Mouse (Mus musculus) embryonic facial prominence, embryonic 10.5 days (tissue): ENCODE measurements around the gene Slc7a11. TPM values are rescaled to one million over a fixed set of nuclear protein-coding genes. Genes with fewer than 3 reads are reported as not detected.

Experiments
- DNase-seq: peaks from one replicate; pipeline ENCODE4 v3.0.0-alpha.2; 2017; ENCODE audit warnings: low spot score
- H3K27ac ChIP-seq: fragments of 300-500 bp; sonication (generic); replicated peaks from 2 replicates; pipeline ENCODE4 v1.5.1; 2016; ENCODE audit warnings: mild to moderate bottlenecking
- H3K27me3 ChIP-seq: fragments of 300-500 bp; sonication (generic); replicated peaks from 2 replicates; pipeline ENCODE4 v1.6.1; 2016; ENCODE audit warnings: low read depth, mild to moderate bottlenecking; ENCODE audit not compliant: poor library complexity, severe bottlenecking
- H3K36me3 ChIP-seq: fragments of 300-500 bp; sonication (generic); replicated peaks from 2 replicates; pipeline ENCODE4 v1.6.1; 2016; ENCODE audit warnings: mild to moderate bottlenecking, moderate library complexity
- H3K4me1 ChIP-seq: fragments of 300-500 bp; sonication (generic); 2 replicates; pipeline ENCODE4 v1.6.1; 2016
- H3K4me3 ChIP-seq: fragments of 300-500 bp; sonication (generic); 2 replicates; pipeline ENCODE4 v1.5.1; 2016; ENCODE audit warnings: mild to moderate bottlenecking, moderate library complexity
- H3K9me3 ChIP-seq: fragments of 300-500 bp; sonication (generic); 2 replicates; pipeline ENCODE4 v1.6.1; 2016; ENCODE audit warnings: mild to moderate bottlenecking
- WGBS: fragments of 180-500 bp; shearing (Covaris S2); methylation state at CpG from one replicate; pipeline ENCODE4 v1.1.7; 2016; 5-methylcytosine and 5-hydroxymethylcytosine counted together
- polyA plus RNA-seq: library from polyadenylated mRNA; unstranded; fragments of >200 nt; fragmentation: Nextera tagmentation; extraction: Ambion mirVana; gene quantifications from 2 replicates; pipeline ENCODE4 v1.2.1, GENCODE M21; 2016

Slc7a11 gene
- polyA plus RNA-seq, 1 experiment from 2014 or later: 1.5 TPM

DNA sequence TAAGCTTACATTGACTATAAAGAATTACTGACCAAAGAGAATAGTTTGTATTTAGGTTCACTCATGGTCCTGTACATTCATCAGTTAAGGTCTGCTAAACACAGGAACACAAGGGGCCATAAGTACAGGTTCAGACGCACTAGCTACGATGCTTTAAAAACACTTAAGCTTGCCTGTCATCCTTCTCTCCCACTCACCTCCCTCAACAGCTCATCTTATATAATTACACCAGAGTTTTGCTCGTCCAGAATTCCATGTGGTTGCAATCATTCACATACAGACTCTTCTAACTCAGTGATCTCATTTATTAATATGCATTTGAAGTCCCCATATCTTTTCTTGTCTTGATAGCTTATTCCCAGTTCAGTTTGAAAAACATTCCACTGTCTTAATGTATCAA is 458.6 kb downstream of the Slc7a11 start:
- Histone ChIP-seq H3K36me3 (no peaks in the 10 kb centered on the region), H3K27me3 (no peaks in the 10 kb centered on the region), H3K27ac (no peak overlapping the region), H3K4me3 (no peak overlapping the region), H3K4me1 (no peaks in the 10 kb centered on the region), H3K9me3 (no peaks in the 10 kb centered on the region)
- DNase-seq: no peak
- WGBS: 70% methylated on average over 3 of the region's 3 CpGs

DNA sequence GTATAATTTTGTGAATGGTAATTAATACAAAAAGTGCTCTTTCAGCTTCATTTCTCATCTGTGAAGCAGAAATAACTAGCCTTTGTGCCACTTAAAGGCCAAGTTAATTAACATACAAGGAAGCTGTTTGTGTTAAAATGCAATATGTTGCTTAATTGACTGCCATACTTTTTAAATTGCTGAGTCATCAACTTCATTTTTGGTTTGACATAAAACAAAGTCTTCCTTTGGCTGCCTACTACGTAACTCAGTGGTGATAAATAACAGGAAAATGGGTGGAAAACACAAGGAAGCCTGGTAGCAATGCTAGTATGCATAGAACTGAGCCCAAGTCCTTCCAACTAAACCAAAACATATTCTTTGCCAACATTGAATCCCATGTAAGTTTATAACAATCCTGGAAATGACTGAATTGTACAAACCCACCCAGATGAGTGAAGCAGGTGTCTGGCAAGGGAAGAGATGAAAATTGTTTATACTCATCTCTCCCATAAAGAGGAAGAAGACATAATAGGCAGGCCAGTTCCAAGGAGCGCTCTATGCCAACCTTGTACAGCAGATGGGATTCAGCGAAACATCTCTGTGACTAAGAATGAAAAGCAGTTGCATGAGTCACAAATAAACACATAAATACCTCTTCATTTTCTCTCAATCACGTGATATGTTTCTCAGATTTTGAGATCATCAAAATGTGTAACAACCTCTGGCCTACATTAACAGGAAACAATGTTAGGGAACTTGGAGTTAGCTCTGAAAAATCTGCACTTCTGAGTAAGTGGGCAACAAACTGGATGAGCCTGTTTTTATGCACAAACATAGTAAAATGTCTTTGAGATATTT is 459.8 kb downstream of the Slc7a11 start:
- no peak for DNase-seq
- WGBS: 87% methylated on average over 4 of the region's 4 CpGs
- no peaks in the 10 kb centered on the region for H3K36me3 ChIP-seq
- no peaks in the 10 kb centered on the region for H3K4me1 ChIP-seq
- H3K27me3 ChIP-seq: no peaks in the 10 kb centered on the region
- H3K9me3 ChIP-seq: no peaks in the 10 kb centered on the region
- no peak overlapping the region for H3K4me3 ChIP-seq
- no peak overlapping the region for H3K27ac ChIP-seq

DNA sequence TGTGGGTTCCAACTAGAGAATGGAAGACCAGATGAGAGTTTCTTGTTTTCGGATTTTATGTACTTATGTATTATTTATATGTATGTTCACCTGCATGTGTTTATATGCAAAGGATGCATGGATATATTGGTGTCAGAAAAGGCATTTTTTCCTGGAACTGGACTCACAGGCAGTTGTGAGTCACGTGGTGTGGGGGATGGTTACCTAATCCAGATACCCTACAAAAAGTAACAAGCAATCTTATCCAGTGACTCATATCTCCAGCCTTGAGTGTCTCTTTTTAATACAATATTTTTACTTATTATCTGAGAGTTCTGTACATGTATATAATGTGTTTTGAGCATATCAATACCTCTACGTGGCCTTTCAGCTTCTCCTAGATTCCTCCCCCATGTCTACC is 469.4 kb downstream of the Slc7a11 start:
- Histone ChIP-seq H3K9me3 (no peaks in the 10 kb centered on the region), H3K36me3 (no peaks in the 10 kb centered on the region), H3K4me1 (peaks cover 4% of the 10 kb centered on the region; the same call in 1 of the 2 replicates), H3K27ac (no peak overlapping the region), H3K27me3 (no peaks in the 10 kb centered on the region), H3K4me3 (no peak overlapping the region)
- 94% methylated on average over 3 of the region's 3 CpGs for WGBS
- DNase-seq: no peak

DNA sequence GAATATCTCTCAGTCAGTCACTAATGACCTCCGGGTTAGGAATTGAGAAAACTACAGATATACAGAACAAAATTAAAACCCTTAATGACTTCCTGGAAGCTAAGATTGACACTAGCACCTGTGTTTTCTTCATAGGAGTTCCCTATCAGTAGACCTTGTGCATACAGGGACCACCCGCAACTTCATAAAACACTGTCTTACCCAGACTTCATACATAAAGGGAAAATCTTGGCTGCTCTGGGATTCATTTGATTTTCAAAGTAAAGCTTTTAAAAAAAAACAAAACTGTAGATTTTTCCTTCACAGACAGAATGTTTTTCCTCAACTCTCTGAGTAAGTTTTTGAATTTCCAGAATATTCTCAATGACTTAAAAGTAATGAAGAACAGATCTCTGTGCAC is 477.8 kb downstream of the Slc7a11 start:
- H3K4me3 ChIP-seq: no peak overlapping the region
- no peak for DNase-seq
- H3K4me1 ChIP-seq: no peaks in the 10 kb centered on the region
- 78% methylated on average over 2 of the region's 2 CpGs for WGBS
- H3K27me3 ChIP-seq: no peaks in the 10 kb centered on the region
- no peak overlapping the region for H3K27ac ChIP-seq
- H3K36me3 ChIP-seq: no peaks in the 10 kb centered on the region
- no peaks in the 10 kb centered on the region for H3K9me3 ChIP-seq

DNA sequence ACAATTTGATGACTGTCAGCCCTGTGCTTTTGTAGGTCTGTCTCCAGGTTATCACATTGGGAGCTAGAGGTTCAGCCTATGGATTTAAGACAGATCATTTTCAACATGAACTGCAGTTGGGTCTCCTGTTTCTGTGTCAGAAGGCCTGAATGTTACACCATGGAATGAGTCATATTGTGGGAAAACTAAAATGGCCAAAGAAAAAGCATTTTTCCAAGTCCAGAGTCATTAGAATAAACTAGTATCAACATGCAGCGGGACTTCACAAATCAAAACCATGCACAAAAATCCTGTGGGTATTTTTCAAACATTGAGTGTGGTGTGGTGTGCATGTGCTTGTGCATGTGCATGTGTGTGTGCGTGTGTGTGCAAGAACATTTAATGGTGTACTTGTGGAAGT is 482.8 kb downstream of the Slc7a11 start:
- H3K36me3 ChIP-seq: no peaks in the 10 kb centered on the region
- 90% methylated on average over 2 of the region's 2 CpGs for WGBS
- no peaks in the 10 kb centered on the region for H3K9me3 ChIP-seq
- no peak overlapping the region for H3K4me3 ChIP-seq
- DNase-seq: no peak
- no peaks in the 10 kb centered on the region for H3K4me1 ChIP-seq
- no peaks in the 10 kb centered on the region for H3K27me3 ChIP-seq
- no peak overlapping the region for H3K27ac ChIP-seq

DNA sequence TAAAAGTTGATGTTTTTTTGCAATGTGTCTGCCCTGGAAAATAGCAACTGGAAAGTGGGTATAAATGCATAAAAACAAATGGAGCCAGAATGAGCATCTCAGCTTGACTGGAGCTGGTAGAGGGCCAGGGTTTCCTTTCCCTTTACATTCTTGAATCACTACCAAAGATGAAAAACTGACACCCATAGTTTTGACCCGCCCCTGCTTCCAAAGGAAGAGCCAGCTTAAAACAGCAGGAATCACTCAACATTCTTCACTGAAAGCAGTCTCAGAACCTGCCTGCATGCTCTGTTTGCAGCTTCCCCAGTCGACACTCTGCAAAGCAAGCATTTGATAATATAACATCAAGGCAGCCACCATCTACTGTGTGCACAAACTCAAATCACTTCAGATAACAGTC is 496.6 kb downstream of the Slc7a11 start:
- DNase-seq: no peak
- 48% methylated on average over 2 of the region's 2 CpGs for WGBS
- Histone ChIP-seq H3K4me1 (no peaks in the 10 kb centered on the region), H3K27me3 (no peaks in the 10 kb centered on the region), H3K27ac (no peak overlapping the region), H3K4me3 (no peak overlapping the region), H3K36me3 (no peaks in the 10 kb centered on the region), H3K9me3 (no peaks in the 10 kb centered on the region)

DNA sequence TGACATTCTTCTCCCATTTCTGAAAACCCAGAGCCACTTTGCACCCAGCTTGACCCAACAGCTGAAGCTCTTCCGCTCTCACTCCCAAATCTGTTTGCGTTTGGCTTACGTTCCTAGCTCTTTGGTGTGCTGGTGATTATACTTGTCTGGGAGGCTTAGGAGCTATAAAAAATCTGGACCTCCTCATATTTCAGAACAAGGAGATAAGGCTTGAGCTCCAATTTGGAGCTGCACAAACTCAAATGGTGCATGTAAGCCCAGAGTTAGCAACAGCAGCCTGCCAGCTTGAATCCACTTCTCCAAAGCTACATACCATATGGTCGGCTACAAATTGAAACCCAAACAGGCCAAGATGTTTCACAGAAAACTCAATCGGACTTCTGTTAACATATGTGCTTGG is 498.6 kb downstream of the Slc7a11 start:
- Histone ChIP-seq H3K9me3 (no peaks in the 10 kb centered on the region), H3K27ac (no peak overlapping the region), H3K4me3 (no peak overlapping the region), H3K36me3 (no peaks in the 10 kb centered on the region), H3K4me1 (no peaks in the 10 kb centered on the region), H3K27me3 (no peaks in the 10 kb centered on the region)
- no peak for DNase-seq
- 75% methylated on average over 5 of the region's 5 CpGs for WGBS

DNA sequence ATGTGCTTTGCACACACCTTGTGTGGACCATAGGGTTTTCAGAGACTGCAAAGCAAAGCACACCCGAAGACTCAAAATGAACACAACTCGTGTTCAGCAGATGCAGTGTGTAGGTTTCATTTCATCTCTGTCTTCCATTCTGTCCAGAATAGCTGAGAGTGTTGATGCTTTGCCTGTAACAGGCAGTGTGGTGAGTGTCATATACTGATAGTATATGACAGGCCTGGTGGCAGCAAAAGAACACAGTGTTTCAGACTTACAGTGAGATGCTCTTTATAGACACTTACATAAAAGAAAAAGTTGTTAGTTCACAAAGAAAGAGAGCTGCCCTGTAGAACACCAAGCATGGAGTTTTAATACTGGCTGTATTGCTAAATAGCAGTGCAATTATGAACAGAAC is 505.8 kb downstream of the Slc7a11 start:
- 87% methylated on average over 2 of the region's 2 CpGs for WGBS
- Histone ChIP-seq H3K4me1 (no peaks in the 10 kb centered on the region), H3K27ac (no peak overlapping the region), H3K4me3 (no peak overlapping the region), H3K36me3 (no peaks in the 10 kb centered on the region), H3K9me3 (no peaks in the 10 kb centered on the region), H3K27me3 (no peaks in the 10 kb centered on the region)
- no peak for DNase-seq

DNA sequence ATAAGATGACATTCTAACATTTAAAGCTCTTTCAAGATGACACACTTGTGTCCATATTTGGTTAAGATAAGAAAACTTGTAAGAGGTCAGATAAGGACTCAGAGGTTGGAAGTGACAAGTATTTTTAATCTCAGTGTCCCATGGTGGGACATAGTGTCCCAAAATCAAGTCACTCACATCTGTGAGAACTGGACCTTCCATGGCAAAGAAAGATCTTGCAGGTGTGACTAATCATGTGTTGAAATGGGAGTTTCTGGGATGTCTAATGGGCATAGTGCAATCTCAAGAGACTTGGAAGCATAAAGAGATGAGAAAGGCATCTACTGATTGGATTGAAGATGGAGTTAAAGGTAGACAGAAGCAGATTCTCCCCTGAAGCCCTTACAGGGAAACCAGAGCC is 513.9 kb downstream of the Slc7a11 start:
- Histone ChIP-seq H3K27ac (peak overlapping the region; percentile 73), H3K4me1 (peaks cover 25% of the 10 kb centered on the region), H3K9me3 (no peaks in the 10 kb centered on the region), H3K4me3 (no peak overlapping the region), H3K36me3 (no peaks in the 10 kb centered on the region), H3K27me3 (no peaks in the 10 kb centered on the region)
- DNase-seq: no peak

DNA sequence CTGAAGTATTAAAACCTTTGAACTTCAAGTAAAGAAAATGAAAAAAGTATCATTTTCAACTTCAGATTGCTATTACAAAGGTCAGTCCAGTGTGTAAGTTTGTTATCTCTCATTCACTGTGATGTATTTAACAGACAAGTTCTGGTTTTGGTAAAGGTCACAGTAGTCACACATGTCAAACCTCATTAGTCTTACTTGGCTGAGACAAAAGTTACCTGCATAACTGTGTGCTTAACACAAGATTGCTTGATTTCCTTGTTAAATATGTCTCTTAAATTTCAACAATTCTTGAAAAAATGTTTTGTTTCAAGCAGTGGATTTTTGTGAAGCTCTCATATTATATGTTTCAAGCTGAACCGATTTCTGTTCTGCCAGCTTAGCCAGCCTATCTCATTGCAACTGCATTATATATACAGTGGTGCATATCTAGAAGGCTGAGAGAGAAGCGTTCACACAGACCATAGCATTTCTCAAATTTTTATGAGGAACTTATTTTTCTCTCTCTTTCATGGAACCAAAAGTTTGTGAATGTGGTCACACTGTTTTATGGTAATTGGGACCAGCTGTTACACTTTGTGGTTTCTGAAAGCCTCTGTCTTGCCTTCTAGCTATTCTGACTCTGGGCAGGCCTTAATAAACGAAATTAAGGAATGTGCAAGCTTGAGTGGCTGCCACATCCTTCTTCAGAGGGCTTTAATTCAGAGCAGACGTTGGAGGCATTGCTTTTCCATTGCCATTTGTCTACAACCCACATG is 514.7 kb downstream of the Slc7a11 start:
- Histone ChIP-seq H3K27me3 (no peaks in the 10 kb centered on the region), H3K27ac (peak overlapping the region; percentile 73), H3K4me1 (peaks cover 25% of the 10 kb centered on the region), H3K36me3 (no peaks in the 10 kb centered on the region), H3K9me3 (no peaks in the 10 kb centered on the region), H3K4me3 (no peak overlapping the region)
- WGBS: 27% methylated on average over 4 of the region's 4 CpGs
- DNase-seq: peak; percentile 58

DNA sequence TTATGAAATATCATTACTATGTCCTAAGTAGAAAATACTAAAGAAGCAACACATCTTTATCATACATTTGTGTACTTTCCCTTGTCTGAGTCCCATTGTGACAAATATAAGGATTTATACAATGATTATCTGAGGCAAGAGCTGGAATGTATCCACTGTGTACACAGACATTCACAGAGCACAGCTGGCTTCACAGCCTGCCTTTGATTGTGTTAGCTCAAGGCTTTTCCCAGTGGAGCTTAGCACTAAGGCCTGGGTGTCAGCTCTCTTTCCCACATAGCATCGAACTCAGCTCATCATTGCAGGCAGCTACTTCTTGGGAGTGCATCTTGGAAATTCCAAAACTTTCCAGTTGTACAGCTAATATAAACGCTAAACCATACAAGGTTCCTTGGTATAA is 529.5 kb downstream of the Slc7a11 start:
- no peaks in the 10 kb centered on the region for H3K9me3 ChIP-seq
- H3K27me3 ChIP-seq: no peaks in the 10 kb centered on the region
- peaks cover 16% of the 10 kb centered on the region for H3K4me1 ChIP-seq
- no peak for DNase-seq
- no peak overlapping the region for H3K4me3 ChIP-seq
- no peaks in the 10 kb centered on the region for H3K36me3 ChIP-seq
- WGBS: 70% methylated on average over 2 of the region's 2 CpGs
- H3K27ac ChIP-seq: no peak overlapping the region

DNA sequence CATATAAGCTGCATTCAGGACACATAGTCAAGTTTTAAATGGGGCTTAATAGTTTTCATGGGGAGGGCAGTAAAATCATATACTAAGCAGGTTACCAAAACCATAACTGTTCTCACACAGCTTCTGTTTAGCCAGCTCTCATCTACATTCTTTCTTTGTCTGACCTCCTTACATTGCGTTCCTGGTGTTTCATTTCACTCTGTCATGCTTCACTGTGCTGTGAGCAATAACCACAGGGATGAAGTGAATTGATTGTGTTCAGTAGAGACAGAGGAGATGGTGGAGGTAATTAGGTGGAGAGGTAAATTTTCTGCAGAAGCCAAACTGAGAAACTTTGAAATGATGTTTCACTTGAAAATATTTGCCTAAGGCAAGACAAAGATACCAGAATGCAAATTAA is 532.5 kb downstream of the Slc7a11 start:
- 39% methylated on average over 1 of the region's 1 CpGs for WGBS
- no peak for DNase-seq
- Histone ChIP-seq H3K27ac (peak overlapping the region; percentile 86), H3K9me3 (no peaks in the 10 kb centered on the region), H3K4me1 (peaks cover 32% of the 10 kb centered on the region), H3K27me3 (no peaks in the 10 kb centered on the region), H3K36me3 (no peaks in the 10 kb centered on the region), H3K4me3 (no peak overlapping the region)
